Mouse (Mus musculus) brown adipose tissue, adult 24 weeks (tissue): Measurements from ENCODE around the gene Olfr699. TPM values are rescaled to one million over a fixed set of nuclear protein-coding genes. Genes with fewer than 3 reads are reported as not detected.
"Not testable (repeated sequence)": the region's sequence is repeated elsewhere in the genome, so short reads cannot be mapped to it uniquely, and the experiment has no call there.

Source experiments
- H3K27ac ChIP-seq: fragments of 200-500 bp; replicated peaks from 2 replicates; pipeline ENCODE4 v1.5.1; 2012; ENCODE audit warnings: low read depth, mild to moderate bottlenecking, low read length
- H3K4me1 ChIP-seq: fragments of 200-500 bp; 2 replicates; pipeline ENCODE4 v1.6.1; 2012; ENCODE audit warnings: low read length, mixed read lengths; ENCODE audit not compliant: control insufficient read depth, insufficient read depth, insufficient read length
- H3K4me3 ChIP-seq: fragments of 200-500 bp; 2 replicates; pipeline ENCODE4 v1.5.1; 2012; ENCODE audit warnings: low read depth, mild to moderate bottlenecking, low read length, moderate library complexity; ENCODE audit not compliant: insufficient read depth
- polyA plus RNA-seq: library from polyadenylated mRNA; stranded (reverse); fragments of >200 nt; gene quantifications from 2 replicates; pipeline ENCODE4 v1.2.4, GENCODE M21; 2012; ENCODE audit not compliant: missing spikeins, insufficient read depth, insufficient read length

Olfr699 gene
- not detected in 2 replicates for polyA plus RNA-seq

GRCm38 (mm10) chr7:106793098-106793497 is at the start of gene Olfr699:
Gene Olfr699, minus strand, starts transcription at chr7:106793198.
- no peak within 1 kb of the TSS for H3K4me3 ChIP-seq
- no peak within 1 kb of the TSS for H3K27ac ChIP-seq
- no peaks in the 10 kb centered on the region for H3K4me1 ChIP-seq

GRCm38 (mm10) chr7:106833793-106834192 is 40.8 kb upstream of the Olfr699 start, which contains the start of gene Olfr702:
Gene Olfr702, minus strand, starts transcription at chr7:106833893.
- H3K4me3 ChIP-seq: no peak within 1 kb of the TSS

GRCm38 (mm10) chr7:106818414-106818813 is 25.4 kb upstream of the Olfr699 start:
- Histone ChIP-seq H3K4me1 (no peaks in the 10 kb centered on the region), H3K4me3 (no peak overlapping the region), H3K27ac (no peak overlapping the region)

More at GRCm38 (mm10) chr7:106833793-106834192, 40.8 kb upstream of the Olfr699 start, which contains the start of gene Olfr702:
- no peak within 1 kb of the TSS for H3K27ac ChIP-seq
- no peaks in the 10 kb centered on the region for H3K4me1 ChIP-seq

- Histone ChIP-seq H3K27ac (no peak overlapping the region), H3K4me3 (no peak overlapping the region), H3K4me1 (no peaks in the 10 kb centered on the region)
Observed at GRCm38 (mm10) chr7:106815775-106816174, 22.8 kb upstream of the Olfr699 start.

- Histone ChIP-seq H3K4me3 (no peak within 1 kb of the TSS), H3K27ac (no peak within 1 kb of the TSS), H3K4me1 (no peaks in the 10 kb centered on the region)
Observed at GRCm38 (mm10) chr7:106813829-106814228, 20.8 kb upstream of the Olfr699 start, which contains the start of gene Olfr701. Gene Olfr701, plus strand, starts transcription at chr7:106814129.

- no peak within 1 kb of the TSS for H3K27ac ChIP-seq
- H3K4me1 ChIP-seq: no peaks in the 10 kb centered on the region
- H3K4me3 ChIP-seq: no peak within 1 kb of the TSS
Observed at GRCm38 (mm10) chr7:106808734-106809133, 15.7 kb upstream of the Olfr699 start, which contains the start of gene Olfr700. Gene Olfr700, minus strand, starts transcription at chr7:106808834.

GRCm38 (mm10) chr7:106788330-106788729 is 4.7 kb downstream of the Olfr699 start:
- no peak overlapping the region for H3K27ac ChIP-seq
- no peaks in the 10 kb centered on the region for H3K4me1 ChIP-seq
- H3K4me3 ChIP-seq: no peak overlapping the region

- not testable (repeated sequence) for H3K4me1 ChIP-seq, H3K27ac ChIP-seq, H3K4me3 ChIP-seq
Observed at GRCm38 (mm10) chr7:106761008-106761407, 32.0 kb downstream of the Olfr699 start.

GRCm38 (mm10) chr7:106758800-106759199 is 34.2 kb downstream of the Olfr699 start:
- Histone ChIP-seq H3K27ac (no peak overlapping the region), H3K4me3 (no peak overlapping the region), H3K4me1 (no peaks in the 10 kb centered on the region)

- H3K27ac ChIP-seq: no peak within 1 kb of the TSS
- no peak within 1 kb of the TSS for H3K4me3 ChIP-seq
- H3K4me1 ChIP-seq: no peaks in the 10 kb centered on the region
Observed at GRCm38 (mm10) chr7:106755297-106755696, 37.7 kb downstream of the Olfr699 start, which contains the start of gene Olfr698. Gene Olfr698, minus strand, starts transcription at chr7:106755397.

GRCm38 (mm10) chr7:106745811-106746210 is 47.2 kb downstream of the Olfr699 start:
- Histone ChIP-seq H3K4me3 (no peak overlapping the region), H3K4me1 (no peaks in the 10 kb centered on the region), H3K27ac (no peak overlapping the region)

GRCm38 (mm10) chr7:106742343-106742742 is 50.7 kb downstream of the Olfr699 start, which contains the start of gene Olfr697:
Gene Olfr697, minus strand, starts transcription at chr7:106742443.
- H3K4me3 ChIP-seq: no peak within 1 kb of the TSS
- no peak within 1 kb of the TSS for H3K27ac ChIP-seq

More at GRCm38 (mm10) chr7:106742343-106742742, 50.7 kb downstream of the Olfr699 start, which contains the start of gene Olfr697:
- no peaks in the 10 kb centered on the region for H3K4me1 ChIP-seq

Other genes with a start within 250 kb of the Olfr699 start
- not detected in 2 replicates for gene Olfr693, start 112.6 kb downstream of the Olfr699 start, polyA plus RNA-seq
- not detected in 2 replicates for gene Olfr694, start 101.4 kb downstream of the Olfr699 start, polyA plus RNA-seq
- not detected in 2 replicates for gene Olfr695, start 76.8 kb downstream of the Olfr699 start, polyA plus RNA-seq
- gene Olfr697, start 50.8 kb downstream of the Olfr699 start, polyA plus RNA-seq: not detected in 2 replicates
- not detected in 2 replicates for gene Olfr698, start 37.8 kb downstream of the Olfr699 start, polyA plus RNA-seq
- gene Olfr700, start 15.6 kb upstream of the Olfr699 start, polyA plus RNA-seq: not detected in 2 replicates
- not detected in 2 replicates for gene Olfr701, start 20.9 kb upstream of the Olfr699 start, polyA plus RNA-seq
- gene Olfr702, start 40.7 kb upstream of the Olfr699 start, polyA plus RNA-seq: not detected in 2 replicates
- not detected in 2 replicates for gene Olfr703, start 50.2 kb upstream of the Olfr699 start, polyA plus RNA-seq
- gene Olfr704, start 70.0 kb upstream of the Olfr699 start, polyA plus RNA-seq: not detected in 2 replicates
- not detected in 2 replicates for gene Olfr705, start 83.7 kb upstream of the Olfr699 start, polyA plus RNA-seq
- not detected in 2 replicates for gene Olfr706, start 95.0 kb upstream of the Olfr699 start, polyA plus RNA-seq
- gene Olfr707, start 108.0 kb upstream of the Olfr699 start, polyA plus RNA-seq: not detected in 2 replicates
- not detected in 2 replicates for gene Olfr1532-ps1, start 114.8 kb upstream of the Olfr699 start, polyA plus RNA-seq
- not detected in 2 replicates for gene Olfr709-ps1, start 139.0 kb upstream of the Olfr699 start, polyA plus RNA-seq
- not detected in 2 replicates for gene Olfr710, start 155.1 kb upstream of the Olfr699 start, polyA plus RNA-seq
- gene Olfr6, start 170.7 kb upstream of the Olfr699 start, polyA plus RNA-seq: not detected in 2 replicates
- not detected in 2 replicates for gene Olfr711, start 182.3 kb upstream of the Olfr699 start, polyA plus RNA-seq
- not detected in 2 replicates for gene Olfr2, start 212.9 kb upstream of the Olfr699 start, polyA plus RNA-seq
- gene Olfr713, start 238.0 kb upstream of the Olfr699 start, polyA plus RNA-seq: not detected in 2 replicates